Mouse (Mus musculus): ENCODE results near the gene Ak1.

- TF ChIP-seq POLR2A (IDR thresholded peaks at IDR 0.05; ENCODE audit: borderline replicate concordance, insufficient read depth, low read length) (no peak), CTCF (IDR thresholded peaks at IDR 0.05; ENCODE audit: borderline replicate concordance, insufficient read depth, low read depth, low read length) (no peak)
Observed at GRCm38 (mm10) chr2:32653764-32654163, 32.2 kb downstream of the Ak1 start.
